Mouse (Mus musculus) forelimb bud, embryonic 11.5 days (tissue): ENCODE measurements around the gene Rcn3.

Experiments used
- DNase-seq: peaks from one replicate; pipeline ENCODE4 v3.0.0-alpha.2; 2012; ENCODE audit warnings: low read depth, low spot score

Gene Rcn3

GRCm38 (mm10) chr7:45073949-45074348 is 18.1 kb downstream of the Rcn3 start:
- DNase-seq: no peak

GRCm38 (mm10) chr7:45073171-45073707 is 18.8 kb downstream of the Rcn3 start:
- no peak for DNase-seq

GRCm38 (mm10) chr7:45072230-45072629 is 19.8 kb downstream of the Rcn3 start:
- DNase-seq: no peak

- no peak for DNase-seq
Observed at GRCm38 (mm10) chr7:45069671-45070070, 22.4 kb downstream of the Rcn3 start.

- peak; percentile 68 for DNase-seq
Observed at GRCm38 (mm10) chr7:45068000-45068318, 24.1 kb downstream of the Rcn3 start.

- DNase-seq: no peak
Observed at GRCm38 (mm10) chr7:45067190-45067999, 24.6 kb downstream of the Rcn3 start.

- peak; percentile 97 for DNase-seq
Observed at GRCm38 (mm10) chr7:45062239-45062835, 29.7 kb downstream of the Rcn3 start, which contains the start of the genes Nosip and Prrg2. Gene Nosip (plus strand): TSS chr7:45062429. Gene Prrg2 (minus strand): TSS chr7:45062677.

- DNase-seq: no peak
Observed at GRCm38 (mm10) chr7:45061532-45062075, 30.4 kb downstream of the Rcn3 start.

GRCm38 (mm10) chr7:45060632-45061122 is 31.3 kb downstream of the Rcn3 start:
- no peak for DNase-seq

GRCm38 (mm10) chr7:45058607-45059571 is 33.1 kb downstream of the Rcn3 start:
- DNase-seq: peak; percentile 70

- no peak for DNase-seq
Observed at GRCm38 (mm10) chr7:45056972-45057348, 35.1 kb downstream of the Rcn3 start.

- DNase-seq: no peak
Observed at GRCm38 (mm10) chr7:45056329-45056971, 35.6 kb downstream of the Rcn3 start.

GRCm38 (mm10) chr7:45053931-45054510 is 38.0 kb downstream of the Rcn3 start:
- DNase-seq: peak; percentile 98

GRCm38 (mm10) chr7:45053117-45053930 is 38.7 kb downstream of the Rcn3 start:
- DNase-seq: peak; percentile 71

- DNase-seq: peak; percentile 66
Observed at GRCm38 (mm10) chr7:45052862-45053116, 39.2 kb downstream of the Rcn3 start, which contains the start of gene Prr12. Gene Prr12 (minus strand): TSS chr7:45052881.

GRCm38 (mm10) chr7:45052181-45052861 is 39.7 kb downstream of the Rcn3 start:
- no peak for DNase-seq

- no peak for DNase-seq
Observed at GRCm38 (mm10) chr7:45051601-45051974, 40.4 kb downstream of the Rcn3 start.

GRCm38 (mm10) chr7:45050945-45051600 is 40.9 kb downstream of the Rcn3 start:
- DNase-seq: peak; percentile 93
